Mouse (Mus musculus) intestine, embryonic 16.5 days (tissue): ENCODE data around the gene Triobp. TPM values are rescaled to one million over a fixed set of nuclear protein-coding genes. Genes with fewer than 3 reads are reported as not detected.
A peak's percentile ranks its signal among the peaks of the same experiment; 100 is the strongest.

Experiments used
- ATAC-seq: fragments of 200-750 bp; cut with Nextera tagmentation; 2 replicates; pipeline ENCODE4 v1.8.0; 2017; ENCODE audit warnings: moderate TSS enrichment, moderate library complexity
- H3K27ac ChIP-seq: fragments of 300-500 bp; sonication (generic); 2 replicates; pipeline ENCODE4 v1.5.1; 2014; ENCODE audit warnings: mild to moderate bottlenecking, low read length
- H3K27me3 ChIP-seq: fragments of 300-500 bp; sonication (generic); replicated peaks from 2 replicates; pipeline ENCODE4 v1.6.1; 2014; ENCODE audit warnings: low read length, control low read depth, mixed read lengths; ENCODE audit not compliant: control insufficient read depth, insufficient read depth
- H3K36me3 ChIP-seq: fragments of 300-500 bp; sonication (generic); 2 replicates; pipeline ENCODE4 v1.6.1; 2014; ENCODE audit warnings: low read length, control low read depth; ENCODE audit not compliant: control insufficient read depth, insufficient read depth
- H3K4me1 ChIP-seq: fragments of 300-500 bp; sonication (generic); 2 replicates; pipeline ENCODE4 v1.6.1; 2014; ENCODE audit warnings: low read length, control low read depth, mixed read lengths; ENCODE audit not compliant: control insufficient read depth, insufficient read depth
- H3K4me2 ChIP-seq: fragments of 300-500 bp; sonication (generic); 2 replicates; pipeline ENCODE4 v1.6.1; 2014; ENCODE audit warnings: low read depth, low read length, control low read depth
- H3K4me3 ChIP-seq: fragments of 300-500 bp; sonication (generic); 2 replicates; pipeline ENCODE4 v1.5.1; 2014; ENCODE audit warnings: mild to moderate bottlenecking, low read length
- H3K9ac ChIP-seq: fragments of 300-500 bp; sonication (generic); 2 replicates; pipeline ENCODE4 v1.6.1; 2014; ENCODE audit warnings: low read depth, low read length
- H3K9me3 ChIP-seq: fragments of 300-500 bp; sonication (generic); 2 replicates; pipeline ENCODE4 v1.6.1; 2016; ENCODE audit warnings: low read length, control low read depth; ENCODE audit not compliant: control insufficient read depth
- WGBS: fragments of 180-500 bp; shearing (Covaris S2); extraction: QIAGEN DNeasy Blood & Tissue Kit; methylation state at CpG from one replicate; pipeline ENCODE4 v1.1.7; 2014; 5-methylcytosine and 5-hydroxymethylcytosine counted together
- polyA plus RNA-seq: library from polyadenylated mRNA; unstranded; fragments of >200 nt; fragmentation: Nextera tagmentation; extraction: Ambion mirVana; gene quantifications from 2 replicates; pipeline ENCODE4 v1.2.1, GENCODE M21; 2015

Gene Triobp
- polyA plus RNA-seq, 1 experiment from 2014 or later, result 54.3 TPM

- no peak overlapping the region for H3K4me2 ChIP-seq
- no peak overlapping the region for H3K9ac ChIP-seq
- no peaks in the 10 kb centered on the region for H3K36me3 ChIP-seq
- no peak overlapping the region for H3K4me3 ChIP-seq
- H3K9me3 ChIP-seq, result no peaks in the 10 kb centered on the region
- H3K27me3 ChIP-seq, result no peaks in the 10 kb centered on the region
- 67% methylated on average over 7 of the region's 7 CpGs for WGBS
- no peaks in the 10 kb centered on the region for H3K4me1 ChIP-seq
- no peak overlapping the region for H3K27ac ChIP-seq
- ATAC-seq, result no peak
Observed at GRCm38 (mm10) chr15:79013382-79013781, 65.9 kb downstream of the Triobp start.

DNA sequence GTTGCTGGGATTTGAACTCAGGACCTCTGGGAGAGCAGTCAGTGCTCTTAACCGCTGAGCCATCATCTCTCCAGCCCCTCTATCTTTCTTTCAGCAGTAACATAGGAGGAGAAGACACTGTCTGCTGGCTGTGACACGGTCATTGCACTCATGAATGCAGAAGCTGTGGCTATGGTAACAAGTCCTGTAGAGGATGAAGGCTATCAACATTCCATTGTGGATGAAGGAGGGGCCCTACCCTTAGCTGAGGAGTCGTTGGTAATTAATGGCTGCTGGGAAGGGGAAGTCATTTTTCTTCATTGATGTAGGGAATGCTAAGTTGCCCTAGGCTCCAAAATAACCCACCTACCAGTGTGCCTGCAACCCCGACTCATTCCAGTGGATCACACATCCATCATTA, 70.7 kb downstream of the Triobp start:
- no peak for ATAC-seq
- no peak overlapping the region for H3K4me2 ChIP-seq
- no peak overlapping the region for H3K27ac ChIP-seq
- H3K9me3 ChIP-seq, result no peaks in the 10 kb centered on the region
- 30% methylated on average over 4 of the region's 4 CpGs for WGBS
- H3K27me3 ChIP-seq, result no peaks in the 10 kb centered on the region
- H3K9ac ChIP-seq, result no peak overlapping the region
- no peaks in the 10 kb centered on the region for H3K36me3 ChIP-seq
- peaks cover 12% of the 10 kb centered on the region for H3K4me1 ChIP-seq
- no peak overlapping the region for H3K4me3 ChIP-seq

- Histone ChIP-seq H3K27ac (no peak overlapping the region), H3K4me2 (no peak overlapping the region), H3K4me3 (no peak overlapping the region), H3K27me3 (no peaks in the 10 kb centered on the region), H3K9ac (peak overlapping the region; percentile 6; the same call in 1 of the 2 replicates), H3K9me3 (no peaks in the 10 kb centered on the region), H3K36me3 (no peaks in the 10 kb centered on the region), H3K4me1 (peaks cover 17% of the 10 kb centered on the region)
- WGBS, result 62% methylated on average over 3 of the region's 3 CpGs
- ATAC-seq, result no peak
Observed at GRCm38 (mm10) chr15:79018886-79019285, 71.4 kb downstream of the Triobp start.

- Histone ChIP-seq H3K9me3 (no peaks in the 10 kb centered on the region), H3K4me2 (no peak overlapping the region), H3K27me3 (no peaks in the 10 kb centered on the region), H3K9ac (peak overlapping the region; percentile 39), H3K36me3 (no peaks in the 10 kb centered on the region), H3K4me1 (peaks cover 37% of the 10 kb centered on the region), H3K4me3 (no peak overlapping the region), H3K27ac (peak overlapping the region; percentile 24)
- peak; percentile 19; the same call in 1 of the 2 replicates for ATAC-seq
- WGBS, result 46% methylated on average over 10 of the region's 10 CpGs
Observed at GRCm38 (mm10) chr15:79022671-79023230, 75.2 kb downstream of the Triobp start.

DNA sequence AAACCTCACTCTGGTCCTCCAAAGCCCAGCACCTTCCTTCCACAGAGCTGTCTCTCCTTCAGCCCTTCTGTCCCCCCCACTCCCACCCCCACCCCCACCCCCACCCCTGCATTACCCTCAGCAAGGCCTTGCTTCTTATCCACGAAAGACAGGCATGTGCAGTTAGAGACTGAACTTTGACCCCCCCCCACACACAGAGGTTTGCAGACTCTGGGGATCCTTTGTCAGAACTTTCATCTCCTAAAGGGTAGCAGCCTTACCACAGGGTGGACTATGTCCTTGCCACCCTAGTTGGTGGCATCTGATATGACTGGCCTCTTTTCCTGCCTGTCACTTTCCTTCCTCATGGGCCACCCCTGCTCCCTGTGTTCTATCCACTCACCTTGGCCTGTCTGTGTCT, 75.8 kb downstream of the Triobp start:
- Histone ChIP-seq H3K4me1 (peaks cover 37% of the 10 kb centered on the region), H3K4me2 (no peak overlapping the region), H3K36me3 (no peaks in the 10 kb centered on the region), H3K27ac (peak overlapping the region; percentile 24; the same call in 1 of the 2 replicates), H3K9me3 (no peaks in the 10 kb centered on the region), H3K4me3 (no peak overlapping the region), H3K9ac (no peak overlapping the region), H3K27me3 (no peaks in the 10 kb centered on the region)
- 33% methylated on average over 1 of the region's 1 CpGs for WGBS
- no peak for ATAC-seq

GRCm38 (mm10) chr15:79025687-79026308, 78.3 kb downstream of the Triobp start:
- H3K27me3 ChIP-seq, result no peaks in the 10 kb centered on the region
- no peaks in the 10 kb centered on the region for H3K36me3 ChIP-seq
- H3K27ac ChIP-seq, result peak overlapping the region; percentile 98
- WGBS, result 13% methylated on average over 16 of the region's 18 CpGs
- H3K4me3 ChIP-seq, result peak overlapping the region; percentile 20
- H3K4me1 ChIP-seq, result peaks cover 35% of the 10 kb centered on the region
- peak overlapping the region; percentile 96 for H3K4me2 ChIP-seq
- no peak for ATAC-seq
- peak overlapping the region; percentile 59 for H3K9ac ChIP-seq
- no peaks in the 10 kb centered on the region for H3K9me3 ChIP-seq

GRCm38 (mm10) chr15:79026511-79027290, 79.2 kb downstream of the Triobp start:
- H3K9me3 ChIP-seq, result no peaks in the 10 kb centered on the region
- H3K4me1 ChIP-seq, result peaks cover 35% of the 10 kb centered on the region
- WGBS, result 35% methylated on average over 14 of the region's 14 CpGs
- no peaks in the 10 kb centered on the region for H3K36me3 ChIP-seq
- peak overlapping the region; percentile 98 for H3K27ac ChIP-seq
- peak overlapping the region; percentile 69 for H3K4me3 ChIP-seq
- no peak for ATAC-seq
- H3K27me3 ChIP-seq, result no peaks in the 10 kb centered on the region
- H3K9ac ChIP-seq, result peak overlapping the region; percentile 100
- H3K4me2 ChIP-seq, result peak overlapping the region; percentile 96

DNA sequence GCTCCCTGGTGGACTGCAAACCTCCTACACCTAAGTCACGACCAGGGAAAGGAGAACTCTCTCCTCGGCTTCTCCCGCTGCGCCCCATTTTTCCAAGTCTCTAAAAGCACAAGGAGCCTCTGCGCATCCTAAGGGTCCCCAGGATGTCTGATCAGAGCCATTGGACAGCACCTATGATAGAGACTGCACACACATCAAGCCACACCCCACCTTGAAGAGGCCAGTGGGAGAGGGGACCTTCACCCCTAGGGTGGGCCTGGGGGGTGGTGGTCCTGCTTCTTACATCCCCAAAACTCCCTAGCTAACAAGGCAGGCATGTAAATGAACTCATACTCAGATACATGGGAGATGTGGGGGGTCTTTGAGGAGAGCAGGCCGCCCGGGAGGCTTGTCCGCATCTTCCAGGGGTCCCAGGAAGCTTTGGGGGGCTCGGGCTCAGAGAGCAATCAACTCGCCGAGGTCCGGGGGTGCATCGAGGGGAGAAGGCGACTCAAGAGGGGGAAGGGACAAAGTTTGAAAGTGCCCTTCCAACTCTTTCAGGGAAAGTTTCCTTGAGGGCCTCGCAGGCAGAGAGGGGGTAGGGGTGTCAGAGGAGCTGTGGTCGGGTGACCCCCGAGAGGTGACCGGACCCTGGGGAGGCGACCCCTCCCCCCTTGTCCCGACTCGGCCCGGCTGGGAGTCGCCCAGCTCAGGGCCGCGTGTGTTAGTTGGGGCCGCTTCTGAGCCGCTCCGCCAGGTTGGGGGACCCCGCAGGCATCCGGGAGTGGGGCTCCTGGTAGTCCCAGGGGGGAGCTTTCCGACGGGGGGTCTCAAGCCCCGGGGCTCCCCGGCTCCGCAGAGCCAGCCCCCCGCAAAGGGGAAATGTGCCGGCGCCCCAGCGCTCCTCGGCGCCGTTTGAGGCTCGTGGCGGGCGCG, 80.0 kb downstream of the Triobp start:
- H3K9me3 ChIP-seq, result no peaks in the 10 kb centered on the region
- H3K27me3 ChIP-seq, result no peaks in the 10 kb centered on the region
- peak overlapping the region; percentile 96 for H3K4me2 ChIP-seq
- H3K27ac ChIP-seq, result peak overlapping the region; percentile 98
- no peak for ATAC-seq
- peaks cover 40% of the 10 kb centered on the region for H3K4me1 ChIP-seq
- 5% methylated on average over 42 of the region's 46 CpGs for WGBS
- peak overlapping the region; percentile 100 for H3K9ac ChIP-seq
- peak overlapping the region; percentile 69 for H3K4me3 ChIP-seq
- H3K36me3 ChIP-seq, result no peaks in the 10 kb centered on the region
